Mouse (Mus musculus) left cerebral cortex, postnatal 14 days (tissue): Measurements from ENCODE around the gene Ccdc188. TPM values are rescaled to one million over a fixed set of nuclear protein-coding genes. Genes with fewer than 3 reads are reported as not detected.

Source experiments
- DNase-seq, 2 experiments: peaks; one replicate each; pipeline ENCODE4 v3.0.0; 2021 to 2022; ENCODE audit warnings: low spot score in 2 of 2, mixed read lengths in 1 of 2
- intact Hi-C: fragments of 180-260 bp; cut with DNase I; formaldehyde crosslinking; loops from one replicate; pipeline ENCODE4 v1.15.1; 2025
- total RNA-seq, 2 experiments: library from RNA; stranded (reverse); gene quantifications; 2 replicates each; pipeline ENCODE4 v1.2.3; 2021

Gene Ccdc188
- total RNA-seq, 2 experiments from 2014 or later = not detected

GRCm38 (mm10) chr16:18198365-18199098 is 19.1 kb upstream of the Ccdc188 start:
- no peak for DNase-seq
- intact Hi-C loops = no loop called here

- intact Hi-C loops = no loop called here
Observed at GRCm38 (mm10) chr16:18200062-18200461, 17.6 kb upstream of the Ccdc188 start.

GRCm38 (mm10) chr16:18201620-18202019 is 16.1 kb upstream of the Ccdc188 start:
- intact Hi-C loops = no loop called here
- DNase-seq = no peak

More at GRCm38 (mm10) chr16:18200062-18200461, 17.6 kb upstream of the Ccdc188 start:
- DNase-seq = no peak

- intact Hi-C loops = no loop called here
- DNase-seq = no peak
Observed at GRCm38 (mm10) chr16:18202061-18202460, 15.6 kb upstream of the Ccdc188 start.

GRCm38 (mm10) chr16:18203430-18204091 is 14.1 kb upstream of the Ccdc188 start:
- intact Hi-C loops = no loop called here
- DNase-seq = no peak

- intact Hi-C loops = loop anchor here (2.0 to 10.0 kb wide), 4 partner anchors 34 to 286 kb away; partner anchors contain the start of genes Dgcr6, Rtn4r and Slc25a1
- peak; percentile 83 to 87 for DNase-seq
Observed at GRCm38 (mm10) chr16:18210701-18211416, 6.8 kb upstream of the Ccdc188 start.

- DNase-seq = peak; percentile 96 to 97
- intact Hi-C loops = loop anchor here (1.0 to 10.0 kb wide), 5 partner anchors 34 to 287 kb away; partner anchors contain the start of genes Dgcr6, Rtn4r and Slc25a1
Observed at GRCm38 (mm10) chr16:18211417-18212171, 6.1 kb upstream of the Ccdc188 start.

GRCm38 (mm10) chr16:18213689-18214088 is 4.0 kb upstream of the Ccdc188 start:
- peak; percentile 84 to 94 for DNase-seq
- intact Hi-C loops = loop anchor here (5.0 to 10.0 kb wide), 2 partner anchors 36 to 289 kb away; partner anchors contain the start of gene Slc25a1

GRCm38 (mm10) chr16:18214858-18215257 is 2.8 kb upstream of the Ccdc188 start:
- intact Hi-C loops = loop anchor here (5.0 to 10.0 kb wide), 2 partner anchors 38 to 290 kb away; partner anchors contain the start of gene Slc25a1
- DNase-seq = no peak

- intact Hi-C loops = loop anchor here (10.0 kb wide), 1 partner anchor 294 kb away; the partner anchor contains the start of gene Slc25a1
- no peak for DNase-seq
Observed at GRCm38 (mm10) chr16:18218580-18218996, 909 bp downstream of the Ccdc188 start.

- intact Hi-C loops = no loop called here
- DNase-seq = peak; percentile 53 to 77
Observed at GRCm38 (mm10) chr16:18220001-18220400, 2.3 kb downstream of the Ccdc188 start.

GRCm38 (mm10) chr16:18220856-18221542 is 3.3 kb downstream of the Ccdc188 start:
- intact Hi-C loops = no loop called here
- no peak for DNase-seq

GRCm38 (mm10) chr16:18221543-18221898 is 3.8 kb downstream of the Ccdc188 start:
- DNase-seq = no peak
- intact Hi-C loops = no loop called here

- no peak for DNase-seq
- intact Hi-C loops = no loop called here
Observed at GRCm38 (mm10) chr16:18222188-18222587, 4.5 kb downstream of the Ccdc188 start.

GRCm38 (mm10) chr16:18227187-18227586 is 9.5 kb downstream of the Ccdc188 start:
- intact Hi-C loops = no loop called here
- DNase-seq = no peak

GRCm38 (mm10) chr16:18227897-18228422 is 10.3 kb downstream of the Ccdc188 start:
- intact Hi-C loops = no loop called here
- no peak for DNase-seq

- intact Hi-C loops = no loop called here
- no peak for DNase-seq
Observed at GRCm38 (mm10) chr16:18228856-18229255, 11.2 kb downstream of the Ccdc188 start.

GRCm38 (mm10) chr16:18229622-18230021 is 11.9 kb downstream of the Ccdc188 start:
- peak; percentile 89 to 95 for DNase-seq
- intact Hi-C loops = no loop called here
